Mouse (Mus musculus): ENCODE data around the gene Ciao2b. TPM values are rescaled to one million over a fixed set of nuclear protein-coding genes. Genes with fewer than 3 reads are reported as not detected.
"Not testable (repeated sequence)": the region's sequence is repeated elsewhere in the genome, so short reads cannot be mapped to it uniquely, and the experiment has no call there.

Gene Ciao2b
- polyA plus RNA-seq (2011; ENCODE audit: insufficient read depth, insufficient read length, low replicate concordance, missing spikeins), result 22.9 and 32.5 TPM in 2 replicates

- TF ChIP-seq CTCF (IDR thresholded peaks at IDR 0.05; ENCODE audit: control insufficient read depth, insufficient read depth, low read length), result no peak
- TF ChIP-seq POLR2A (IDR thresholded peaks at IDR 0.05; ENCODE audit: borderline replicate concordance, control insufficient read depth, low read depth, low read length), result peak; percentile 49; the same call in 1 of the 2 replicates
- peak within 1 kb of the TSS; percentile 64 for H3K4me3 ChIP-seq (replicated peaks; ENCODE audit: control insufficient read depth, low read depth, low read length)
- peak within 1 kb of the TSS; percentile 1; the same call in 1 of the 2 replicates for H3K27ac ChIP-seq (ENCODE audit: control insufficient read depth, insufficient read depth, low read depth, low read length, poor library complexity)
- peaks cover 6% of the 10 kb centered on the region for H3K4me1 ChIP-seq (ENCODE audit: control insufficient read depth, insufficient read depth, low read length)
- WGBS, result under 1% methylated on average over 66 of the region's 66 CpGs
Observed at GRCm38 (mm10) chr8:104641426-104642323, at the start of gene Ciao2b. Ciao2b (minus strand) TSS chr8:104641965.

- Histone ChIP-seq H3K4me1 (ENCODE audit: control insufficient read depth, insufficient read depth, low read length) (no peaks in the 10 kb centered on the region), H3K27ac (ENCODE audit: control insufficient read depth, insufficient read depth, low read depth, low read length, poor library complexity) (no peak overlapping the region), H3K4me3 (replicated peaks; ENCODE audit: control insufficient read depth, low read depth, low read length) (no peak overlapping the region)
- TF ChIP-seq CTCF (IDR thresholded peaks at IDR 0.05; ENCODE audit: control insufficient read depth, insufficient read depth, low read length) (no peak), POLR2A (IDR thresholded peaks at IDR 0.05; ENCODE audit: borderline replicate concordance, control insufficient read depth, low read depth, low read length) (no peak)
- WGBS, result 62% methylated on average over 4 of the region's 4 CpGs
Observed at GRCm38 (mm10) chr8:104688433-104688832, 46.7 kb upstream of the Ciao2b start.

GRCm38 (mm10) chr8:104655614-104656013, 13.8 kb upstream of the Ciao2b start:
- H3K27ac ChIP-seq (ENCODE audit: control insufficient read depth, insufficient read depth, low read depth, low read length, poor library complexity), result no peak overlapping the region
- no peak overlapping the region for H3K4me3 ChIP-seq (replicated peaks; ENCODE audit: control insufficient read depth, low read depth, low read length)
- WGBS, result 74% methylated on average over 4 of the region's 4 CpGs
- TF ChIP-seq CTCF (IDR thresholded peaks at IDR 0.05; ENCODE audit: control insufficient read depth, insufficient read depth, low read length) (no peak), POLR2A (IDR thresholded peaks at IDR 0.05; ENCODE audit: borderline replicate concordance, control insufficient read depth, low read depth, low read length) (no peak)
- H3K4me1 ChIP-seq (ENCODE audit: control insufficient read depth, insufficient read depth, low read length), result no peaks in the 10 kb centered on the region

DNA sequence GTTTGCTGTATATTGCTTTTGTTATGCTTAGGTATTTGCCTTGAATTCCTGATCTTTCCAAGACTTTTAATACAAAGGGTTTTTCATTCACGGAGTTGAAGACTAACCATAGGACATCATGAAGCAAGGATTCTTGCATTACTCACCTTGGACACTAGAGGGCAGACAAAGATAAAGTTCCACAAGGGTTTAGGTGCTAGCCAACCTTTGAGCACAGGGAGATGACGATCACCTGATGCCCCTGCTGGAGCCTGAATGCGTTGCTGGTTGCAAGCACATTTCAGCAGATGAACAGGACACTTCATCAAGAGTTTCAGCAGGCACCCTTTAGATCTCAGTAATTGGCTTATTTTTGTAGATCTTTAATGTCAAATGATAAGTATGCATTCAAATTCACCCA, 13.2 kb upstream of the Ciao2b start:
- H3K4me1 ChIP-seq (ENCODE audit: control insufficient read depth, insufficient read depth, low read length), result no peaks in the 10 kb centered on the region
- WGBS, result under 1% methylated on average over 3 of the region's 3 CpGs
- H3K4me3 ChIP-seq (replicated peaks; ENCODE audit: control insufficient read depth, low read depth, low read length), result no peak overlapping the region
- TF ChIP-seq POLR2A (IDR thresholded peaks at IDR 0.05; ENCODE audit: borderline replicate concordance, control insufficient read depth, low read depth, low read length), result no peak
- TF ChIP-seq CTCF (IDR thresholded peaks at IDR 0.05; ENCODE audit: control insufficient read depth, insufficient read depth, low read length), result peak; percentile 69
- H3K27ac ChIP-seq (ENCODE audit: control insufficient read depth, insufficient read depth, low read depth, low read length, poor library complexity), result no peak overlapping the region

DNA sequence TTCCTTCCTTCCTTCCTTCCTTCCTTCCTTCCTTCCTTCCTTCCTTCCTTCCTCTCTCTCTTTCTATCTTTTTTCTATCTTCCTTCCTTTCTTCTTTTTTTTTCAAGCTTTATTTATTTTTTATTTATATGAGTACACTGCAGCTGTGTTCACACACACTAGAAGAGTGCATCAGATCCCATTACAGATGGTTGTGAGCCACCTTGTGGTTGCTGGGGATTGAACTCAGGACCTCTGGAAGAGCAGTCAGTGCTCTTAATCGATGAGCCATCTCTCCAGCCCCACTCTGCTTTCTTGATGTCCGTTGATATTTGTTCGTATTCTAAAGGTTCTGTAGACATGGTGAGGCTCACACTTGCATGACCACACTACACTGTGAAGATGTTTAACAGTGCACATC, 2.4 kb upstream of the Ciao2b start:
- not testable (repeated sequence) for H3K4me1 ChIP-seq (ENCODE audit: control insufficient read depth, insufficient read depth, low read length); H3K4me3 ChIP-seq (replicated peaks; ENCODE audit: control insufficient read depth, low read depth, low read length); H3K27ac ChIP-seq (ENCODE audit: control insufficient read depth, insufficient read depth, low read depth, low read length, poor library complexity)
- WGBS, result 56% methylated on average over 3 of the region's 3 CpGs

DNA sequence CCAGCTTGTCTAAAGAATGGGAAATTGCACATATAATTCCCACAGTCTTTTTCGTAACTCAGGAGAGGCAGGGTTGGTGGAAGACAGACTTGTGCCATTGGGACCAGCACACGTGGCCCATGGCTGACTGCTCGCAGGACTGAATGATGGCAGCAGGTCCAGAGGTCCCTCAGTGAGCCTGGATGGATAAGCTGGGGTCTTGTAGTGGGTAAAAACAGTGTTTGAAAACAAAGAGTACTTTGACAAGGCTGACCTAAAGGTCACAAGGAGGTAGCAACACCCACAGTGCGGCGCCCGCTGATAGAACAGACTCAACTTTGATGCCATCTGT, 524 bp upstream of the Ciao2b start:
- no peak overlapping the region for H3K27ac ChIP-seq (ENCODE audit: control insufficient read depth, insufficient read depth, low read depth, low read length, poor library complexity)
- 65% methylated on average over 6 of the region's 6 CpGs for WGBS
- TF ChIP-seq POLR2A (IDR thresholded peaks at IDR 0.05; ENCODE audit: borderline replicate concordance, control insufficient read depth, low read depth, low read length) (no peak), CTCF (IDR thresholded peaks at IDR 0.05; ENCODE audit: control insufficient read depth, insufficient read depth, low read length) (no peak)
- peaks cover 6% of the 10 kb centered on the region for H3K4me1 ChIP-seq (ENCODE audit: control insufficient read depth, insufficient read depth, low read length)
- peak overlapping the region; percentile 64 for H3K4me3 ChIP-seq (replicated peaks; ENCODE audit: control insufficient read depth, low read depth, low read length)

- 17% methylated on average over 25 of the region's 25 CpGs for WGBS
- peak overlapping the region; percentile 1; the same call in 1 of the 2 replicates for H3K27ac ChIP-seq (ENCODE audit: control insufficient read depth, insufficient read depth, low read depth, low read length, poor library complexity)
- H3K4me1 ChIP-seq (ENCODE audit: control insufficient read depth, insufficient read depth, low read length), result peaks cover 6% of the 10 kb centered on the region
Observed at GRCm38 (mm10) chr8:104640831-104641370, 864 bp downstream of the Ciao2b start.

GRCm38 (mm10) chr8:104640241-104640640, 1.5 kb downstream of the Ciao2b start:
- 78% methylated on average over 7 of the region's 7 CpGs for WGBS
- H3K4me3 ChIP-seq (replicated peaks; ENCODE audit: control insufficient read depth, low read depth, low read length), result no peak overlapping the region
- no peak overlapping the region for H3K27ac ChIP-seq (ENCODE audit: control insufficient read depth, insufficient read depth, low read depth, low read length, poor library complexity)
- peaks cover 6% of the 10 kb centered on the region for H3K4me1 ChIP-seq (ENCODE audit: control insufficient read depth, insufficient read depth, low read length)
- TF ChIP-seq POLR2A (IDR thresholded peaks at IDR 0.05; ENCODE audit: borderline replicate concordance, control insufficient read depth, low read depth, low read length) (no peak), CTCF (IDR thresholded peaks at IDR 0.05; ENCODE audit: control insufficient read depth, insufficient read depth, low read length) (no peak)

More at GRCm38 (mm10) chr8:104640831-104641370, 864 bp downstream of the Ciao2b start:
- peak overlapping the region; percentile 64 for H3K4me3 ChIP-seq (replicated peaks; ENCODE audit: control insufficient read depth, low read depth, low read length)
- TF ChIP-seq CTCF (IDR thresholded peaks at IDR 0.05; ENCODE audit: control insufficient read depth, insufficient read depth, low read length), result no peak
- no peak for TF ChIP-seq POLR2A (IDR thresholded peaks at IDR 0.05; ENCODE audit: borderline replicate concordance, control insufficient read depth, low read depth, low read length)
